Mouse (Mus musculus): Measurements from ENCODE around the gene Arid4a. TPM values are rescaled to one million over a fixed set of nuclear protein-coding genes. Genes with fewer than 3 reads are reported as not detected.

Gene Arid4a
- total and polyA plus RNA-seq, 3 experiments: 6.7 to 13.0 TPM; not detected in 1

DNA sequence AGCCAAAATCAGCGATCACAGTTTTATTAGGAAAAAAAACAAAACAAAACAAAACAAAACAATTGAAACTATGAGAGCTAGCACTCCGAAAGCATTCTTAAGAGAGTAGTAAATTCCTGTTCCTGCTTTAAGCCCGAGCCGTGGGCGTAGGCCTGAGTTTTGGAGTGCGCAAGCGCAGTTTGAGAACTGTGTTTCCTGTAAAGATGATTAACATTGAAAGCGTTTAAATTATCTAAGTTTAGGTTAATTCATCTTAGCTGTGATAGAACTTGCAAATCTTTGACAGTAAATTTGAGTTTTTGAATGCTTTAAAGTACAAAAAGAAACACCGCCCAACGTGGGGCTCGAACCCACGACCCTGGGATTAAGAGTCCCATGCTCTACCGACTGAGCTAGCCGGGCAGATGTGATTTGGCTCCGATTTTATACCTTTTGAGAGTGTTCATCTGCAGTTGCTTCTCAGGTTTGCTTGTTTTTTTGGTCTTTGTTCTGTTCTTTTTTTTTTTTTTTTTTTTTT is 46.9 kb upstream of the Arid4a start:
- Histone ChIP-seq H3K27me3 (ENCODE audit: control insufficient read depth in 1 of 2, insufficient read depth in 2 of 2, low read length in 2 of 2) (no peaks in the 10 kb centered on the region), H3K4me1 (ENCODE audit: control insufficient read depth in 1 of 2, insufficient read depth in 2 of 2, low read length in 2 of 2) (peaks cover 0 to 4% of the 10 kb centered on the region in 2 experiments; a peak in 2 of 4 replicates), H3K36me3 (ENCODE audit: control insufficient read depth in 1 of 2, insufficient read depth in 2 of 2, low read length in 2 of 2) (peaks cover 0 to 6% of the 10 kb centered on the region in 2 experiments; a peak in 2 of 4 replicates), H3K9me3 (replicated peaks; ENCODE audit: insufficient read depth, low read length) (no peaks in the 10 kb centered on the region), H3K9ac (ENCODE audit: control insufficient read depth, low read depth, low read length, poor library complexity, severe bottlenecking) (peak overlapping the region; percentile 80), H3K4me3 (ENCODE audit: control insufficient read depth in 1 of 2, insufficient read depth in 1 of 2, low read depth in 2 of 2, low read length in 2 of 2) (peak overlapping the region; percentile 57 to 80), H3K27ac (ENCODE audit: control insufficient read depth, low read depth, low read length) (peak overlapping the region; percentile 92), H3K79me2 (ENCODE audit: control insufficient read depth, insufficient read depth, low read length, poor library complexity) (no peaks in the 10 kb centered on the region; the same call in 1 of the 2 replicates)
- TF ChIP-seq KAT2A (conservative IDR thresholded peaks at IDR 0.05; ENCODE audit: low read depth, low read length) (peak; percentile 44; the same call in 1 of the 2 replicates), POLR2AphosphoS5 (IDR thresholded peaks at IDR 0.05; ENCODE audit: borderline replicate concordance, low read depth, low read length) (no peak), MYC (IDR thresholded peaks at IDR 0.05; ENCODE audit: low read depth, low read length) (peak; percentile 13; the same call in 1 of the 2 replicates), BHLHE40 (IDR thresholded peaks at IDR 0.05; ENCODE audit: borderline replicate concordance, low read depth, low read length) (no peak), TBP (IDR thresholded peaks at IDR 0.05; ENCODE audit: low read depth, low read length) (peak; percentile 100), SIN3A (IDR thresholded peaks at IDR 0.05; ENCODE audit: low read length) (peak; percentile 59), UBTF (IDR thresholded peaks at IDR 0.05; ENCODE audit: borderline replicate concordance, insufficient read depth, low read depth, low read length) (no peak), CTCF (IDR thresholded peaks at IDR 0.05 in 2 of 3, conservative IDR thresholded peaks at IDR 0.05 in 1 of 3; ENCODE audit: control insufficient read depth in 1 of 3, insufficient read depth in 1 of 3, low read depth in 2 of 3, low read length in 3 of 3, poor library complexity in 1 of 3, severe bottlenecking in 1 of 3) (no peak), E2F4 (IDR thresholded peaks at IDR 0.05; ENCODE audit: borderline replicate concordance, low read depth, low read length) (0 out of 2 replicates have a peak, but pooled peaks have one; percentile 22), ETS1 (IDR thresholded peaks at IDR 0.05; ENCODE audit: low read depth, low read length) (no peak; the same call in 1 of the 2 replicates), MAZ (IDR thresholded peaks at IDR 0.05; ENCODE audit: low read depth, low read length) (no peak), HCFC1 (IDR thresholded peaks at IDR 0.05; ENCODE audit: low read depth, low read length) (no peak), ZNF384 (IDR thresholded peaks at IDR 0.05; ENCODE audit: low read depth, low read length) (peak; percentile 96), GATA1 (IDR thresholded peaks at IDR 0.05; ENCODE audit: low read depth, low read length) (peak; percentile 40; the same call in 1 of the 2 replicates), USF2 (IDR thresholded peaks at IDR 0.05; ENCODE audit: borderline replicate concordance in 1 of 2, insufficient read depth in 1 of 2, low read depth in 1 of 2, low read length in 2 of 2) (no peak), POLR2A (IDR thresholded peaks at IDR 0.05; ENCODE audit: control insufficient read depth in 1 of 2, insufficient read depth in 1 of 2, low read depth in 1 of 2, low read length in 2 of 2, poor library complexity in 1 of 2) (peak in 1 of 2 experiments; percentile 73; a peak in 1 of 4 replicates), EP300 (IDR thresholded peaks at IDR 0.05; ENCODE audit: low read depth in 1 of 2, low read length in 2 of 2) (no peak), MEF2A (IDR thresholded peaks at IDR 0.05; ENCODE audit: extremely low read depth, insufficient replicate concordance, low read depth, low read length, poor library complexity, severe bottlenecking) (no peak), RCOR1 (IDR thresholded peaks at IDR 0.05; ENCODE audit: low read depth, low read length) (no peak), MAFK (IDR thresholded peaks at IDR 0.05; ENCODE audit: borderline replicate concordance, low read depth, low read length) (peak; percentile 99), NRF1 (IDR thresholded peaks at IDR 0.05; ENCODE audit: insufficient read depth, low read depth, low read length, poor library complexity, severe bottlenecking) (peak; percentile 70), POLR2AphosphoS2 (IDR thresholded peaks at IDR 0.05; ENCODE audit: low read length) (no peak), TAL1 (IDR thresholded peaks at IDR 0.05; ENCODE audit: low read length) (no peak), JUND (IDR thresholded peaks at IDR 0.05; ENCODE audit: low read depth, low read length) (no peak), MYB (IDR thresholded peaks at IDR 0.05; ENCODE audit: low read depth, low read length) (no peak), RAD21 (IDR thresholded peaks at IDR 0.05; ENCODE audit: low read depth, low read length) (no peak), ELF1 (IDR thresholded peaks at IDR 0.05; ENCODE audit: low read depth, low read length) (peak; percentile 69; the same call in 1 of the 2 replicates), SMC3 (IDR thresholded peaks at IDR 0.05; ENCODE audit: low read depth, low read length) (no peak), MXI1 (IDR thresholded peaks at IDR 0.05; ENCODE audit: low read depth, low read length) (no peak), TCF12 (IDR thresholded peaks at IDR 0.05; ENCODE audit: low read depth, low read length) (0 out of 2 replicates have a peak, but pooled peaks have one; percentile 25), CHD2 (IDR thresholded peaks at IDR 0.05; ENCODE audit: low read length) (no peak)
- peak; percentile 93 for DNase-seq (ENCODE audit: low read depth, low spot score)
